Mouse (Mus musculus): ENCODE data around the gene Sprr2e.

Gene Sprr2e

GRCm38 (mm10) chr3:92351843-92352242 lies at the start of gene Sprr2e:
Gene Sprr2e, plus strand, starts transcription at chr3:92352143.
- DNase-seq, result no peak

GRCm38 (mm10) chr3:92307406-92307805 lies 44.5 kb upstream of the Sprr2e start:
- no peak for DNase-seq

GRCm38 (mm10) chr3:92316320-92316719 lies 35.6 kb upstream of the Sprr2e start, which contains the start of gene Sprr2b:
Gene Sprr2b, plus strand, starts transcription at chr3:92316620.
- no peak for DNase-seq

- DNase-seq, result no peak
These were observed 34.6 kb upstream of the Sprr2e start for GRCm38 (mm10) chr3:92317384-92317783.

GRCm38 (mm10) chr3:92336278-92336677 lies 15.7 kb upstream of the Sprr2e start:
- DNase-seq, result no peak

GRCm38 (mm10) chr3:92338840-92339239 lies 13.1 kb upstream of the Sprr2e start, which contains the start of gene Sprr2d:
Gene Sprr2d, plus strand, starts transcription at chr3:92339140.
- DNase-seq, result no peak

- no peak for DNase-seq
These were observed 9.7 kb downstream of the Sprr2e start for GRCm38 (mm10) chr3:92361619-92362018.

- no peak for DNase-seq
These were observed 12.9 kb downstream of the Sprr2e start, which contains the start of gene Sprr2f for GRCm38 (mm10) chr3:92364887-92365286. Gene Sprr2f, plus strand, starts transcription at chr3:92365187.

- no peak for DNase-seq
These were observed 21.7 kb downstream of the Sprr2e start for GRCm38 (mm10) chr3:92373613-92374012.

GRCm38 (mm10) chr3:92385385-92385784 lies 33.4 kb downstream of the Sprr2e start, which contains the start of gene Sprr2h:
Gene Sprr2h, plus strand, starts transcription at chr3:92385685.
- no peak for DNase-seq

- no peak for DNase-seq
These were observed 42.4 kb downstream of the Sprr2e start for GRCm38 (mm10) chr3:92394301-92394700.

All from right cerebral cortex, adult 18-20 months (tissue).